Mouse (Mus musculus) kidney, embryonic 16.5 days (tissue): ENCODE measurements at regions not wholly inside any gene's neighbourhood (a gene's known extent, or its start where the extent isn't known, plus 50 kb on each side); places are given as distances from the start of the nearest gene placed in this dataset.
A peak's percentile ranks its signal among the peaks of the same experiment; 100 is the strongest.

Experiments
- ATAC-seq: fragments of 200-750 bp; cut with Nextera tagmentation; 2 replicates; pipeline ENCODE4 v1.8.0; 2017; ENCODE audit warnings: moderate TSS enrichment; ENCODE audit not compliant: low FRiP score, low TSS enrichment
- H3K27ac ChIP-seq: fragments of 300-500 bp; sonication (generic); 2 replicates; pipeline ENCODE4 v1.5.1; 2014; ENCODE audit warnings: low read length
- H3K27me3 ChIP-seq: fragments of 300-500 bp; sonication (generic); 2 replicates; pipeline ENCODE4 v1.6.1; 2014; ENCODE audit warnings: low read length, control low read depth, mixed read lengths; ENCODE audit not compliant: insufficient read depth
- H3K36me3 ChIP-seq: fragments of 300-500 bp; sonication (generic); 2 replicates; pipeline ENCODE4 v1.6.1; 2014; ENCODE audit warnings: low read length, control low read depth, mixed read lengths; ENCODE audit not compliant: insufficient read depth
- H3K4me1 ChIP-seq: fragments of 300-500 bp; sonication (generic); 2 replicates; pipeline ENCODE4 v1.6.1; 2014; ENCODE audit warnings: low read length, control low read depth, mixed read lengths; ENCODE audit not compliant: insufficient read depth
- H3K4me2 ChIP-seq: fragments of 300-500 bp; sonication (generic); replicated peaks from 2 replicates; pipeline ENCODE4 v1.6.1; 2014; ENCODE audit warnings: low read depth, low read length
- H3K4me3 ChIP-seq: fragments of 300-500 bp; sonication (generic); 2 replicates; pipeline ENCODE4 v1.5.1; 2014; ENCODE audit warnings: mild to moderate bottlenecking, low read length
- H3K9ac ChIP-seq: fragments of 300-500 bp; sonication (generic); replicated peaks from 2 replicates; pipeline ENCODE4 v1.6.1; 2014; ENCODE audit warnings: low read length
- H3K9me3 ChIP-seq: fragments of 300-500 bp; sonication (generic); 2 replicates; pipeline ENCODE4 v1.6.1; 2016; ENCODE audit warnings: low read length, control low read depth
- WGBS: fragments of 180-500 bp; shearing (Covaris S2); extraction: QIAGEN DNeasy Blood & Tissue Kit; methylation state at CpG from one replicate; pipeline ENCODE4 v1.1.7; 2014; 5-methylcytosine and 5-hydroxymethylcytosine counted together

DNA sequence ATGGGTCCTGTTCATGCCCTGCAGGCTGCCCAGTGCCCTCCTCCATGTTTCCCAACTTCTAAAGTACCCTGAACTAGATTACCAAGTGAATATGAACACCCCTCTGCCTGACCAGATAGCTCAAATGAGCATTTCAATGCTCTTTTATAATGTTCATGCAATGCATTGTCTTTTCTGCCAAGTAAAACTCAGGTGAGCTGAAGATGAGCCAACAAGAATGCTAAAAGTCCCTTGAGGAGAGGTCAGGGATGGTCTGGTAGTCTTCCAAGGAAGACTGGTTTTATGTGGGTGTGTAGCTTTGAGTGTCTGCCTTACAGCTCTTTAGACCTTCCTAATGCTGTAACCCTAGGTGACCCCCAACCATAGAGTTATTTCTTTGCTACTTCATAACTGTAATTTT is 58.0 kb upstream of the Abca12 start:
- Histone ChIP-seq H3K4me2 (no peak overlapping the region), H3K4me1 (no peaks in the 10 kb centered on the region), H3K27me3 (no peaks in the 10 kb centered on the region), H3K36me3 (no peaks in the 10 kb centered on the region), H3K4me3 (no peak overlapping the region), H3K9me3 (no peaks in the 10 kb centered on the region), H3K27ac (no peak overlapping the region), H3K9ac (no peak overlapping the region)
- ATAC-seq, result no peak

DNA sequence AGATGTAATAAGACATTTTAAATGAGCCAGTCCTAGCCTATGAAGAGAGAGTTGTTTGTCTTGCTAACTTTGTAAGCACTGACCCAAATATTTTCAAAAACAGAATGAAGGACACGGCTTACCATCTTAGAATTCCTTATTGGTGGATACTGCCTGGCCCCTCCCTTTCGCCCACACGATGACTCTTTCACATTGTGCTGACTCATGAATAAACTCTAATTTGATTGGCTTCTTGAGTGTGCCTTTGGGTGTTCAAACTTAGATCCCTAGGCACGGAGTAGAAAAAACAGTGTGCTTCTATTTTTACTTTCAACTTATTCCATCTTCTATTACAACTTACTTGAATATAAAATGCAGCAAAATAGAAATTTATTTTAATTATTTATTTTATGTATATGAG is 68.4 kb upstream of the Abca12 start:
- H3K9ac ChIP-seq, result no peak overlapping the region
- WGBS, result 93% methylated on average over 4 of the region's 4 CpGs
- no peaks in the 10 kb centered on the region for H3K9me3 ChIP-seq
- H3K4me2 ChIP-seq, result no peak overlapping the region
- no peak overlapping the region for H3K27ac ChIP-seq
- H3K36me3 ChIP-seq, result no peaks in the 10 kb centered on the region
- no peak for ATAC-seq
- H3K27me3 ChIP-seq, result no peaks in the 10 kb centered on the region
- H3K4me1 ChIP-seq, result no peaks in the 10 kb centered on the region
- H3K4me3 ChIP-seq, result no peak overlapping the region

DNA sequence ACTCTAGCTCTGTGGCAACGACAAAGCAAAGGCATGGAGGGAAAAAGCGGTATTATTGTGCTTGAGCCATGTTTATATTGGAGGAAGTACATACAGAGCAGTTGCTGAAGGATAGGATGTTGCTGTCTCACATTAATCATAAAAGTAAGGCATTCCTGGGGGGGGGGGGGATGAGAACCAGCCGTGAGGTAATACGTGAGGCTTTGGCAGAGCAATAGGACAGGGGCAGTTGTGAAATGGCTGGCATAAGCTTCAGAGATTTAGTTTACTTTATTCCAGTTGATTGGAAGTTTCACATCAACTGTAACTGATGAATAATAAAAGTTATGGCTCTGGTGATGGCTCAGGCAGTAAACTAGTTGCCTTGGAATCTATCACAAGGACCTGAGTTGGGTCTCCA is 62.4 kb upstream of the Atic start:
- Histone ChIP-seq H3K9me3 (no peaks in the 10 kb centered on the region), H3K27me3 (no peaks in the 10 kb centered on the region), H3K9ac (no peak overlapping the region), H3K4me2 (no peak overlapping the region), H3K4me1 (no peaks in the 10 kb centered on the region), H3K27ac (no peak overlapping the region), H3K36me3 (no peaks in the 10 kb centered on the region), H3K4me3 (no peak overlapping the region)
- 62% methylated on average over 4 of the region's 4 CpGs for WGBS
- no peak for ATAC-seq

DNA sequence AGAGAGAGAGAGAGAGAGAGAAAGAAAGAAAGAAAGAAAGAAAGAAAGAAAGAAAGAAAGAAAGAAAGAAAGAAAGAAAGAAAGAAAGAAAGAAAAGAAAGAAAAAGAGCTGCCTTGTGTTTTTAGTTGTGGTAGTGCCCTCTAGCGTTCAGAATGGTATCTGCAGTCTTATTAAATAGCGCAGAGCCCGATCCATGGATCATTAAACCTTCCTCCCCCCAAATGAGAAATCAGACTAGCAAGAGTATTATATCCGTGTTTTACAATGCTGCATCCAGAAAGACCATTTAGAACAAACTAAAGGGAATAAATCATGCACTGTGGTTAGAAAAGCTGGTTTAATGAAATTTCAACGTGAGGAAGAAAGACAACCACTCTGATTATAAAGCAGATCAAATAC is 51.1 kb upstream of the Atic start:
- Histone ChIP-seq H3K4me3 (no peak overlapping the region), H3K9ac (no peak overlapping the region), H3K9me3 (no peaks in the 10 kb centered on the region), H3K4me1 (no peaks in the 10 kb centered on the region), H3K36me3 (no peaks in the 10 kb centered on the region), H3K4me2 (peak overlapping the region; percentile 26), H3K27me3 (no peaks in the 10 kb centered on the region), H3K27ac (no peak overlapping the region)
- WGBS, result 2% methylated on average over 5 of the region's 5 CpGs
- ATAC-seq, result no peak

DNA sequence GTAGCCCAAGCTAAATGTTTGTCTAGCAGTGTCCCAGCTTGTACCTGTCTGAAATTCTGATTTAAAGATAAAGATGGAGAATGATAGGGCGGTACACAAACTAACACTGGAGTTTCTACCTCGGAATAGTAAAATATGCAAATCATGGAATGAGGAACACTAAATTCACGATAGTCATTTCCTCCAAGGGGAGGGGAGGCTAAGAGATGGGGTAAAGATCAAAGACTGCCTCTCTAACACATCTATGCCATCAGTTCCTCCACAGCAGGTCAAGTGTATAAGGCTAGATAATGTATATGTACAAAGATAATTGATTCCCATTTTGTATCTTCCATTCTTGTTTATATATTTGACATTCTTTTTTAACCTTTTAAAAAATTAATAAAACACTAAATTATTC is 50.4 kb upstream of the Atic start:
- Histone ChIP-seq H3K36me3 (no peaks in the 10 kb centered on the region), H3K27me3 (no peaks in the 10 kb centered on the region), H3K9me3 (no peaks in the 10 kb centered on the region), H3K9ac (no peak overlapping the region), H3K4me3 (no peak overlapping the region), H3K4me1 (no peaks in the 10 kb centered on the region), H3K27ac (no peak overlapping the region), H3K4me2 (peak overlapping the region; percentile 26; the same call in 1 of the 2 replicates)
- WGBS, result 31% methylated on average over 3 of the region's 3 CpGs
- ATAC-seq, result no peak
